Mouse (Mus musculus) kidney, adult 2 months (tissue): ENCODE measurements around the gene Ly6g6f. TPM values are rescaled to one million over a fixed set of nuclear protein-coding genes. Genes with fewer than 3 reads are reported as not detected.

ENCODE experiments used
- DNase-seq: peaks from one replicate; pipeline ENCODE4 v3.0.0; 2021
- H3K27ac ChIP-seq: fragments of 200-500 bp; 2 replicates; pipeline ENCODE4 v1.5.1; 2012; ENCODE audit warnings: low read depth, low read length, control low read depth, inconsistent platforms; ENCODE audit not compliant: insufficient read depth
- H3K27me3 ChIP-seq: fragments of 200-500 bp; replicated peaks from 2 replicates; pipeline ENCODE4 v1.6.1; 2012; ENCODE audit warnings: mild to moderate bottlenecking, moderate library complexity, low read length, inconsistent platforms; ENCODE audit not compliant: control insufficient read depth, insufficient read depth
- H3K36me3 ChIP-seq: fragments of 200-500 bp; 2 replicates; pipeline ENCODE4 v1.6.1; 2012; ENCODE audit warnings: mild to moderate bottlenecking, moderate library complexity, low read length, inconsistent platforms; ENCODE audit not compliant: control insufficient read depth, insufficient read depth
- H3K4me1 ChIP-seq: fragments of 200-500 bp; 2 replicates; pipeline ENCODE4 v1.6.1; 2011; ENCODE audit warnings: low read length; ENCODE audit not compliant: control insufficient read depth, insufficient read depth
- H3K4me3 ChIP-seq: fragments of 200-500 bp; 2 replicates; pipeline ENCODE4 v1.5.1; 2011; ENCODE audit warnings: mild to moderate bottlenecking, low read depth, low read length, control low read depth; ENCODE audit not compliant: insufficient read depth
- CTCF ChIP-seq: fragments of 200-500 bp; conservative IDR thresholded peaks from 2 replicates; pipeline ENCODE4 v1.5.1; 2011; ENCODE audit warnings: low read depth, mild to moderate bottlenecking, control low read depth, low read length, moderate library complexity, mixed read lengths; ENCODE audit not compliant: insufficient read depth, insufficient read length
- POLR2A ChIP-seq: fragments of 200-500 bp; IDR thresholded peaks from one replicate; pipeline ENCODE4 v1.6.1; 2011; ENCODE audit warnings: low read depth, low read length, control low read depth
- WGBS: fragments of 180-500 bp; shearing (Covaris S2); methylation state at CpG from one replicate; pipeline ENCODE4 v1.1.7; 2018; 5-methylcytosine and 5-hydroxymethylcytosine counted together
- polyA plus RNA-seq: library from polyadenylated mRNA; depleted of rRNA; stranded (reverse); fragments of >200 nt; gene quantifications from 2 replicates; pipeline ENCODE4 v1.2.3, GENCODE M21; 2012; rRNA removed

The Ly6g6f gene
- not detected in 2 replicates for polyA plus RNA-seq

DNA sequence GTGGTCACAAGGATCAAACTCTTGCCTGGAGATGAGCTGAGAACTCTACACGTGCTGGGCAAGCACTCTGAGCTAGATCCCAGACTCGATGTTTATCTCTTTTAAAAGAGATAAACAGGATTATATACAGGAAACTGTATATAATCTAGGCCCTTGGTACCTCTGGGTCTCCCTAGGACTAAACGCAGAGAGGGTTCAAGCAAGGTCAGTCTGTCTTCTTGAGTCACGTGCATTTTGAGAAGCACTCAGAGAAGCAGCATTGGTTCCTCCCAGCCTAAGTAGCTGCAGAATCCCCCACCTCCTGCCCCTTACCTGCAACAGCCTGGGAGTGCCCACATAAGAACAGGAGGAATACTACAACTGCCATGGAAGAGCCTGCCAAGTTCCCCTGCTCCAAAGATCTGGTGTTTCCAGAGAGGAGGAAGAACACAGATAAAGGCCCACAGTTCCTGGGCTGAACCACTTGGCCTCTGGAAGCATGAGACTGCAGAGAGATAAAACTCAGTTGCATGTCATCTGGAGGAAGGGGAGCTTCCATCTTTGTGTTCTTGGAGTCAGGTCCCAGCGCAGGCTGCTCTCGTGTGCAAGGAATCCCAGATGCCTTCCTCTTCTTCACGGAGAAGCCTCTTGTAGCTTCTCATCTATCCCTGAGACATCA is at the start of gene Ly6g6f:
Gene Ly6g6f (minus strand): TSS at position 403 of the 658 bp plus-strand sequence.
- no peak for DNase-seq
- TF ChIP-seq CTCF (no peak), POLR2A (no peak)
- Histone ChIP-seq H3K36me3 (no peaks in the 10 kb centered on the region), H3K4me3 (no peak within 1 kb of the TSS), H3K4me1 (peaks cover 4% of the 10 kb centered on the region; the same call in 1 of the 2 replicates), H3K27me3 (no peaks in the 10 kb centered on the region), H3K27ac (no peak within 1 kb of the TSS)
- WGBS = 80% methylated on average over 7 of the region's 7 CpGs

DNA sequence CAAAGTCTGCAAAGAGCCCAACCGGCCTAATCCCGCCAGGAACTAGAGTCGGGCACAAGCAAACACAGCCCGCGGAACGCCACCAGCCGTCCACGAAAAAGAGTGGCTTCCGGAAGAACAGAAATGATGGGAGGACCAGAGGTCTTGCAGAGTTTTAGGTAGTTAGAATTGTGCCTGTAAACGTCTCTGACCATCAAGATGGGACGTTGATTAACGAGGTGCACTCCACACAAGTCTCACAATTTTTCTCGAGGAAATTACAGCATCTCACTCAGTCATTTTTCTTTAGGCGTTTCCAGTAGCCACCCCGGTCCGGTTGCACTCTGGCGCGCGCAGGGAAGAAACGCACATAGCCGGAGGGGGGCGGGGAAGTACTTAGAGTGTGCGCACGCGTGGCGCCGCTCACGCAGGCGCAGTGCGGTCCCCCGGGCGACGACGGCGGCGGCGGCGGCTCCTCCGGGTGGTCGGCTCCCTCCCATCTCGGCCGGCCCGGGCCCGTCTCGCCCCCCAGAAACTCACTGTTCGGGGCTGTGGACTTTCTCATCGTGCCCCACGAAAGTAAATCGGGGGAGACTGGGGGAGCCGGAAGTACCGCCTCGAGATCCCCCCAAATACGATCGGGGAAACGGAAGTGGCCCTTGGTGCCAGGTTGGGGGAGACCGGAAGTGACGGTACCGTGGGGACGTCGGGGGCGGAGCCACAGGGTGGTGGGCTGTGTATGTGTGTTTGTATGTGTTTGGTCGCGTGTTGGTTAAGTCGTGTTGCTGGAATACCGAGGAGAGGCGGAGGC is 49.6 kb upstream of the Ly6g6f start, which contains the start of gene Bag6:
Gene Bag6 (plus strand): TSS at position 378 of the 790 bp plus-strand sequence.
- H3K27ac ChIP-seq = peak within 1 kb of the TSS; percentile 100
- DNase-seq = peak; percentile 96
- H3K27me3 ChIP-seq = no peaks in the 10 kb centered on the region
- peaks cover 5% of the 10 kb centered on the region; the same call in 1 of the 2 replicates for H3K4me1 ChIP-seq
- WGBS = under 1% methylated on average over 66 of the region's 66 CpGs
- peak within 1 kb of the TSS; percentile 95 for H3K4me3 ChIP-seq
- no peaks in the 10 kb centered on the region; the same call in 1 of the 2 replicates for H3K36me3 ChIP-seq
- TF ChIP-seq POLR2A (peak; percentile 16), CTCF (no peak)

DNA sequence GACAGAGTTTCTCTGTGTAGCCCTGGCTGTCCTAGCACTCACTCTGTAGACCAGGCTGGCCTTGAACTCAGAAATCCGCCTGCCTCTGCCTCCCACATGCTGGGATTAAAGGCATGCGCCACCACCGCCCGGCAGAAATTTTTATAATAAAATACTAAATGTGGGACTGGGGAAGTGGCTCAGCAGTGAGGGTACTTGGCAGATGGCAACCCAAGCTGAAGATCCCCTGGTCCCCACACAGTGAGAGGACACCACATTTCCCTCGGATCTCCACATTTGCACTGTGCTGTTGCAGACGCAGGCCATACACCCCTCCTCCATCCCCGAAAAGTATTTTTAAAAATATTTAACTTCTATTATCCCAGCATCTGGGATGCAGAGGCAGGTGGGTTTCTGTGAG is 48.1 kb upstream of the Ly6g6f start:
- no peak for DNase-seq
- no peaks in the 10 kb centered on the region for H3K36me3 ChIP-seq
- H3K4me3 ChIP-seq = no peak overlapping the region
- H3K27me3 ChIP-seq = no peaks in the 10 kb centered on the region
- 93% methylated on average over 7 of the region's 7 CpGs for WGBS
- TF ChIP-seq POLR2A = no peak
- no peak for TF ChIP-seq CTCF
- no peak overlapping the region for H3K27ac ChIP-seq
- peaks cover 5% of the 10 kb centered on the region; the same call in 1 of the 2 replicates for H3K4me1 ChIP-seq

DNA sequence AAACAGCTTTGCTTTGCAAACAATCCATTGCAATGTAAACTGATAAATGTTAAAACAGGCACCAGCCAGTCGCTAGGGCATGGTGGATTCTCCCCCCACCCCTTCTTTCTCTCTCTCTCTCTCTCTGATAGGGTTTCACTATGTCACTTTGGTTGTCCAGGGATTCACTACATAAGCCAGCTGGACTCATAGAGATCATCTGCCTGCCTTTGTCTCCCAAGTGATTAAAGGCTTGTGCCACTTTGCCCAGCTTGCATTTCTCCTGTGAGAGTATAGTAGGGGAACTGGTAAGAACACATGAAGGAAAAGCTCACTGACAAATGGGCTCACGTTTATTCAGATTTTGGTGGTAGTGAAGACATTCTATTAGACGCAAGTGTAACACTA is 46.8 kb upstream of the Ly6g6f start:
- peaks cover 10% of the 10 kb centered on the region; the same call in 1 of the 2 replicates for H3K4me1 ChIP-seq
- no peak overlapping the region; the same call in 1 of the 2 replicates for H3K27ac ChIP-seq
- H3K27me3 ChIP-seq = no peaks in the 10 kb centered on the region
- H3K4me3 ChIP-seq = no peak overlapping the region
- DNase-seq = no peak
- WGBS = 60% methylated on average over 3 of the region's 3 CpGs
- H3K36me3 ChIP-seq = no peaks in the 10 kb centered on the region
- TF ChIP-seq CTCF (no peak), POLR2A (no peak)

DNA sequence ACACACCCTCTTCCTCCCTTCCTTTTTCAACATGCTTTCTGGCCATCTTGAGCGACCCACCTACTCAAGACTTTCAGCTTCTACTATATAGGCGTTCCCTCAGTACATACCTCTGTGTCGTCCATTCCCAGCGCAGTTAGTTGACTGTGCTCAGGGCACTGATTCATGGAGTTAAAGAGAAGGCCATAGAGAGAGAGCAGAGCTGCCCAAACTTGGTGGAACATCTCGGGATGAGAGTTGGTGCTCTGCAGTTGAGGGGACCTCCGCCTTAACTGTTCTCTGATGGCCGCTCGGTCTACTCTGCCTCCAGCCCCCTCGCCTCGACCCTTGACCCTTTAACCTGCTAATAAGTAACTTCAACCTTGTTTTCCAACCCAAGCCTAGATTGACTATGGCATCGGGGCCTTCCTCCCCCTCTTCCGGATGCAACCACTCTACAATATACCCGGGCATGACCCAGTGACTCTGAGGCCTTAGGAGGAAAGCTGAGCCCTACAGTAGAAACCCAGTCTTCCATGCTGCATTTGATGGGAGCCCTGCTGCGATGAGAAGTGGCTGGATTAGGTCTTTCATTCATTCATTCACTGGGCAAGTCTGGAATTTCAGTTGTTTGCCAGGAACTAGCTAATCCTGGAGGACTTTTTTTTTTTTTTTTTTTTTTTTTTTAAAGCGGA is 46.2 kb upstream of the Ly6g6f start, which contains the start of gene Apom:
Gene Apom (minus strand): TSS at position 551 of the 674 bp plus-strand sequence.
- Histone ChIP-seq H3K27ac (no peak within 1 kb of the TSS; the same call in 1 of the 2 replicates), H3K4me1 (peaks cover 13% of the 10 kb centered on the region; the same call in 1 of the 2 replicates), H3K27me3 (no peaks in the 10 kb centered on the region), H3K36me3 (no peaks in the 10 kb centered on the region), H3K4me3 (peak within 1 kb of the TSS; percentile 24)
- WGBS = 48% methylated on average over 15 of the region's 15 CpGs
- TF ChIP-seq POLR2A (no peak), CTCF (no peak)
- DNase-seq = peak; percentile 61

DNA sequence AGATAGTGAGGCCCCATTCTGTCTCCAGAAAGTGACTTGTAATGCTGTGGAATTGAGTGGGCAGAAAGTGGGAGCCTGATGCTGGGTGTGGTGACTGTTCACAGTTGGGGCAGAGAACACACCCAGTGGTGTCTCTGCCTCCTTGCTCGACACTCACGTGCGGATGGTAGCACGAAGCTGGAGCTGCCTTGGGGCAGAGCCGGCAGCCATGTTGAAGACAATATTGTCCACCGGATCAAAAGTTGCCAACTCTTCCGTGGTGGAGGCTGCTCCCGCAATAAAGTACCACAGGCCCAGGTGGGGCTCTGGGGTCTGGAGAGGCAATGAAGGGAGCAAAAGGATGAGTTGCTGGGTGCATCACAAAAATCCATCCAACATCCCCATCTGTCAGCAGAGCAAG is 45.6 kb upstream of the Ly6g6f start:
- Histone ChIP-seq H3K27ac (no peak overlapping the region), H3K27me3 (no peaks in the 10 kb centered on the region), H3K4me3 (peak overlapping the region; percentile 24; the same call in 1 of the 2 replicates), H3K36me3 (no peaks in the 10 kb centered on the region), H3K4me1 (peaks cover 11% of the 10 kb centered on the region; the same call in 1 of the 2 replicates)
- TF ChIP-seq CTCF (no peak), POLR2A (no peak)
- no peak for DNase-seq
- 90% methylated on average over 8 of the region's 8 CpGs for WGBS

DNA sequence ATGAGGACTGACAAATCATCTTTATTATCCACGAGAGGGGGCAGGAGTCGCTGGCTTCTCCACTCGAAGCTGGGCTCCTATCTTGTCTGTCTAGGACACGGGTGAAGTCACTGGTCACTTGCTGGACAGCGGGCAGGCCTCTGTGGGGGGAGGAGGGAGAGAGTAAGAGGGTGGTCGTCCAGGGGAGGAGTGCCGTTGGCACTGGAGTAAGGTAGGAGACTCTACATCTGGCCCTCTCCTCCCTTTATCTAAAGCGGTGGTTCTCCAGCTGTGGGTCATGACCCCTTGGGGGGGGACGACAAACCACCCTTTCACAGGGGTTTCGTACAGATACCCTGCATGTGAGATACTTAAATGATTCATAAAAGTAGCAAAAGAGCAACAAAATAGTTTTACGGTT is 43.6 kb upstream of the Ly6g6f start:
- H3K4me3 ChIP-seq = no peak overlapping the region
- no peaks in the 10 kb centered on the region for H3K27me3 ChIP-seq
- H3K4me1 ChIP-seq = peaks cover 23% of the 10 kb centered on the region; the same call in 1 of the 2 replicates
- 52% methylated on average over 11 of the region's 11 CpGs for WGBS
- no peak for DNase-seq
- no peak overlapping the region for H3K27ac ChIP-seq
- no peaks in the 10 kb centered on the region; the same call in 1 of the 2 replicates for H3K36me3 ChIP-seq
- TF ChIP-seq CTCF (no peak), POLR2A (no peak)
